Comparison of ENCODE assay signal across 8 mouse cellular contexts in the genomic region with DNA sequence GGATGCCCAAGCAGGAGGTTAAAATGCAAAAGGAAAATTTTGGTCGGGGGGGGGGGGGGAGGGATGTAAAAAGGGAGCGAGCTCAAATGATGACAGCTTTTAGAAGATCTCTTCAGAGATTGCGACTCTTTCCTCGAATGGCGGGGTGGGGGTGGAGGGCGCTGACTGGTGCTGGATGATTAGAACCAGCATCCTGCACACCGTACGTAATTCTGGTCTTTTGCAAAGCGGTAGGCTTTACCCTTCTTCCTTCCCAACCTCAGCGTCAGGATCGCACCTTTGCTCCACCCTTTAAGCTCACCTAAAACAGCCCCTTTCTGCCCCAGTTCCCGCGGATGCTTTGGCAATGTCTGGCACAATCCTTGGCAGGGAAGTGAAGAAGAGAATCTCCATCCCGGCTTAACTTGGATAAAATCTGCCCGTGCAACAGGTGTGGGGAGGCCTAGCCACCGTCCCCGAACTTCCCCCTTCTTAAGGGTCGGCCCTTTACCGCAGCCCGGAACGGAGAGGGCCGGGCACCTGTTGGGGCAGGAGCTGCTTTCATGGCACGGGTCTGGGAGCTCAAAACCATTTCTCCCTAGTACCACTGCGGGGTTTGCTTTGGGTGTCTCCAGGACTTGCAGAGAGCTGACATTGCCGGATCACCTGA. TPM values are rescaled to one million over a fixed set of nuclear protein-coding genes. Genes with fewer than 3 reads are reported as not detected.
DNase-seq lines count a peak whose midpoint lies in the region; ATAC-seq and TF ChIP-seq lines count a peak whose summit lies in the region.

No protein-coding gene starts in this region.

- no peak for ATAC-seq in intestine, postnatal 0 days
- peak; percentile 5 for ATAC-seq in neural tube, embryonic 14.5 days (ENCODE audit: low read depth)
- ATAC-seq in inflammation-experienced regulatory T-cells, adult 6 months = no peak

- peak overlapping the region; percentile 94 for H3K4me3 ChIP-seq in cerebellum, adult 2 months (replicated peaks; ENCODE audit: insufficient read depth, low read depth, low read length)
- H3K4me3 ChIP-seq in intestine, postnatal 0 days (ENCODE audit: low read depth, low read length) = peak overlapping the region; percentile 81
- H3K4me3 ChIP-seq in neural tube, embryonic 14.5 days (ENCODE audit: low read depth, low read length) = peak overlapping the region; percentile 69

- no peaks in the 10 kb centered on the region for H3K27me3 ChIP-seq in cerebellum, adult 2 months (ENCODE audit: control insufficient read depth, insufficient read depth, low read length)
- H3K27me3 ChIP-seq in intestine, postnatal 0 days (replicated peaks; ENCODE audit: control insufficient read depth, insufficient read depth, low read length) = peaks cover 28% of the 10 kb centered on the region; the same call in 1 of the 2 replicates
- no peaks in the 10 kb centered on the region for H3K27me3 ChIP-seq in neural tube, embryonic 14.5 days (ENCODE audit: control insufficient read depth, insufficient read depth, low read length)

- H3K27ac ChIP-seq in cerebellum, adult 2 months (ENCODE audit: insufficient read depth, low read length) = no peak overlapping the region
- 0 out of 2 replicates have a peak overlapping the region, but pooled peaks have one; percentile 57 for H3K27ac ChIP-seq in intestine, postnatal 0 days (ENCODE audit: low read depth, low read length)
- peak overlapping the region; percentile 95 for H3K27ac ChIP-seq in neural tube, embryonic 14.5 days (ENCODE audit: low read depth, low read length)

- peak overlapping the region; percentile 70 for H3K9ac ChIP-seq in intestine, postnatal 0 days (ENCODE audit: low read depth, low read length)
- H3K9ac ChIP-seq in neural tube, embryonic 14.5 days (replicated peaks; ENCODE audit: low read depth, low read length) = peak overlapping the region; percentile 78

- H3K36me3 ChIP-seq in intestine, postnatal 0 days (ENCODE audit: control insufficient read depth, insufficient read depth) = no peaks in the 10 kb centered on the region
- no peaks in the 10 kb centered on the region for H3K36me3 ChIP-seq in neural tube, embryonic 14.5 days (ENCODE audit: control insufficient read depth, insufficient read depth, low read length)

- WGBS in cerebellum, adult 2 months = 4% methylated on average over 25 of the region's 25 CpGs
- 5% methylated on average over 25 of the region's 25 CpGs for WGBS in intestine, postnatal 0 days
- 1% methylated on average over 24 of the region's 25 CpGs for WGBS in neural tube, embryonic 14.5 days

- DNase-seq in cerebellum, adult 2 months = peak in 1 of 2 experiments; percentile 33
- no peak for DNase-seq in cerebellum, postnatal 4 days (ENCODE audit: low spot score in 2 of 2)
- DNase-seq in thymus, postnatal 0 days (ENCODE audit: low spot score) = peak; percentile 16
- no peak for DNase-seq in thymus, postnatal 25 days
- DNase-seq in frontal cortex, postnatal 14 days (ENCODE audit: low spot score in 2 of 2) = no peak

- H3K4me1 ChIP-seq in cerebellum, adult 2 months (ENCODE audit: control insufficient read depth, insufficient read depth, low read length) = peaks cover 17% of the 10 kb centered on the region
- H3K4me1 ChIP-seq in intestine, postnatal 0 days (replicated peaks; ENCODE audit: control insufficient read depth, insufficient read depth, low read length) = 0 out of 2 replicates have a peak, but pooled peaks cover 4% of the 10 kb centered on the region
- peaks cover 41% of the 10 kb centered on the region for H3K4me1 ChIP-seq in neural tube, embryonic 14.5 days (ENCODE audit: control insufficient read depth, insufficient read depth, low read length)

- TF ChIP-seq CTCF in cerebellum, adult 2 months (IDR thresholded peaks at IDR 0.05; ENCODE audit: borderline replicate concordance, insufficient read depth, low read depth, low read length) = no peak
- TF ChIP-seq CTCF in intestine, postnatal 0 days (IDR thresholded peaks at IDR 0.05; ENCODE audit: low read depth) = no peak

- H3K9me3 ChIP-seq in intestine, postnatal 0 days (ENCODE audit: control insufficient read depth) = no peaks in the 10 kb centered on the region
- no peaks in the 10 kb centered on the region for H3K9me3 ChIP-seq in neural tube, embryonic 14.5 days (ENCODE audit: control insufficient read depth, low read length)

- no peak for TF ChIP-seq POLR2A in cerebellum, adult 2 months (IDR thresholded peaks at IDR 0.05; ENCODE audit: borderline replicate concordance, insufficient read depth, low read length)

- H3K4me2 ChIP-seq in intestine, postnatal 0 days (replicated peaks; ENCODE audit: low read depth) = peak overlapping the region; percentile 99
- H3K4me2 ChIP-seq in neural tube, embryonic 14.5 days (ENCODE audit: low read depth, low read length) = peak overlapping the region; percentile 84

RNA-seq across cellular contexts. Expression of a gene that starts 3.3 kb away (rescaled TPM):
- 65.4 and 69.7 TPM in 2 replicates for polyA plus RNA-seq in cerebellum, adult 2 months (2012; rRNA removed)
- polyA plus RNA-seq in thymus, postnatal 0 days (2015; fragmentation: Nextera tagmentation; extraction: Ambion mirVana) = 8.5 and 9.6 TPM in 2 replicates
- 9.3 and 10.3 TPM in 2 replicates for polyA plus RNA-seq in intestine, postnatal 0 days (2015; fragmentation: Nextera tagmentation; extraction: Ambion mirVana)
- polyA plus RNA-seq in neural tube, embryonic 14.5 days (2014; fragmentation: Nextera tagmentation; extraction: Ambion mirVana) = 84.9 and 101 TPM in 2 replicates
- under 1 TPM in 2 of 3 experiments, not detected in 1; 0.30 to 0.38 TPM for polyA plus RNA-seq in inflammation-experienced regulatory T-cells, adult 6 months (2017; shearing (Covaris generic))

RNA-seq across cellular contexts. Expression of a gene that starts 24.1 kb away (rescaled TPM):
- 31.1 and 31.3 TPM in 2 replicates for polyA plus RNA-seq in cerebellum, adult 2 months (2012; rRNA removed)
- polyA plus RNA-seq in thymus, postnatal 0 days (2015; fragmentation: Nextera tagmentation; extraction: Ambion mirVana) = 12.6 and 17.0 TPM in 2 replicates
- polyA plus RNA-seq in intestine, postnatal 0 days (2015; fragmentation: Nextera tagmentation; extraction: Ambion mirVana) = 10.6 and 11.1 TPM in 2 replicates
- 10.2 and 11.6 TPM in 2 replicates for polyA plus RNA-seq in neural tube, embryonic 14.5 days (2014; fragmentation: Nextera tagmentation; extraction: Ambion mirVana)
- polyA plus RNA-seq in inflammation-experienced regulatory T-cells, adult 6 months (2017; shearing (Covaris generic)) = under 1 TPM in 2 of 3 experiments, not detected in 1; 0.28 to 0.44 TPM

RNA-seq across cellular contexts. Expression of a gene that starts 28.7 kb away (rescaled TPM):
- 69.4 and 71.7 TPM in 2 replicates for polyA plus RNA-seq in cerebellum, adult 2 months (2012; rRNA removed)
- polyA plus RNA-seq in thymus, postnatal 0 days (2015; fragmentation: Nextera tagmentation; extraction: Ambion mirVana) = 23.5 and 26.4 TPM in 2 replicates
- 9.0 and 11.7 TPM in 2 replicates for polyA plus RNA-seq in intestine, postnatal 0 days (2015; fragmentation: Nextera tagmentation; extraction: Ambion mirVana)
- 17.9 and 24.9 TPM in 2 replicates for polyA plus RNA-seq in neural tube, embryonic 14.5 days (2014; fragmentation: Nextera tagmentation; extraction: Ambion mirVana)
- 10 to 100 TPM; 15.4 to 37.0 (median 37.0) TPM for polyA plus RNA-seq in inflammation-experienced regulatory T-cells, adult 6 months (2017; shearing (Covaris generic))

RNA-seq across cellular contexts. Expression of a gene that starts 43.3 kb away (rescaled TPM):
- 42.4 and 47.4 TPM in 2 replicates for polyA plus RNA-seq in cerebellum, adult 2 months (2012; rRNA removed)
- 1.1 and 1.7 TPM in 2 replicates for polyA plus RNA-seq in thymus, postnatal 0 days (2015; fragmentation: Nextera tagmentation; extraction: Ambion mirVana)
- polyA plus RNA-seq in intestine, postnatal 0 days (2015; fragmentation: Nextera tagmentation; extraction: Ambion mirVana) = 1.1 and 1.4 TPM in 2 replicates
- 4.7 and 7.3 TPM in 2 replicates for polyA plus RNA-seq in neural tube, embryonic 14.5 days (2014; fragmentation: Nextera tagmentation; extraction: Ambion mirVana)
- 1 to 10 TPM in 1 of 3 experiments, under 1 TPM in 2; 0.94 to 1.8 (median 0.99) TPM for polyA plus RNA-seq in inflammation-experienced regulatory T-cells, adult 6 months (2017; shearing (Covaris generic))
